Mouse (Mus musculus) ES-E14 (cell line): ENCODE measurements at regions not wholly inside any gene's neighbourhood (a gene's known extent, or its start where the extent isn't known, plus 50 kb on each side); places are given as distances from the start of the nearest gene placed in this dataset.

ENCODE experiments used
- CHD2 ChIP-seq: IDR thresholded peaks from 2 replicates; pipeline ENCODE4 v1.6.1; 2014; ENCODE audit warnings: mild to moderate bottlenecking, low read depth, low read length, inconsistent platforms
- HCFC1 ChIP-seq: IDR thresholded peaks from 2 replicates; pipeline ENCODE4 v1.6.1; 2012; ENCODE audit warnings: low read length, inconsistent platforms, borderline replicate concordance; ENCODE audit not compliant: insufficient read depth
- MAFK ChIP-seq: IDR thresholded peaks from 2 replicates; pipeline ENCODE4 v1.6.1; 2014; ENCODE audit warnings: mild to moderate bottlenecking, low read depth, low read length, inconsistent platforms; ENCODE audit not compliant: insufficient read depth
- ZC3H11A ChIP-seq: IDR thresholded peaks from 2 replicates; pipeline ENCODE4 v1.6.1; 2012; ENCODE audit warnings: low read depth, mild to moderate bottlenecking, inconsistent platforms, low read length, borderline replicate concordance
- ZNF384 ChIP-seq: IDR thresholded peaks from 2 replicates; pipeline ENCODE4 v1.6.1; 2012; ENCODE audit warnings: low read depth, low read length, inconsistent platforms

DNA sequence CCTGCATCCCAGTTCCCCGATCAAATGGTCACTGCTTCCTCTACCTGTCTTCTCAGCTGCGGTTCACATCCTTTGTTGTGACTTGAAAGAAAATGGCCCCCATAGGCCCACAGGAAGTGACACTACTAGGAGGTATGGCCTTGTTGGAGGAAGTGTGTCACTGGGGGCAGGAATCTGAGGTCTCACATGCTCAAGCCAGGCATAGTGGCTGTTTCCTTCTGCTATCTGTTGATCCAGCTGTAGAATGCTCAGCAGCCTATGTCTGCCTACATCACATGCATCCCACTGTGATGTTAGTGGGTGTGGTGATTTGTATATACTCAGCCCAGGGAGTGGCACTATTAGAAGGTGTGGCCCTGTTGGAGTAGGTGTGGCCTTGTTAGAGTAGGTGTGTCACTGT, 76.1 kb downstream of the Zfp706 start:
- no peak for TF ChIP-seq ZNF384
- no peak for TF ChIP-seq MAFK
- TF ChIP-seq CHD2 = no peak
- TF ChIP-seq ZC3H11A = no peak
- no peak for TF ChIP-seq HCFC1
